Mouse (Mus musculus): ENCODE measurements around the gene Snapc4.

Snapc4 gene

DNA sequence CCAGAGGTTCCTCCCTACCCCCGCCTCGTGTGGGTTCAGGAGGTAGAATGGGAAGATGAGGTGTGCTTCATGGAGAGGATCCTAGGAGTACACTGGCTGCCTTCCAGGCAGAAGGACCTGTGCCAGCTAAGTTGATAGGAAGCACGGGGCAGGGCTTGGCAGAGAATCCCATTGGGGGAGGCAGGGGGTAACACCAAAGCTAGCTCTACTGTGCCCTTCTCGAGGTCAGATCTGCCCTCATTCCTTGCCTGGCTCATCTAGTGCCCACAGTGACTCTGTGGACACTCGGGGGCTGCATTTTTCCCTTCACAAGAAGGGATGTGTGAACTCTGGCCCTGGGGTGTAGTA, 41.3 kb downstream of the Snapc4 start:
- no peak for DNase-seq (ENCODE audit: low spot score)

- DNase-seq (ENCODE audit: low spot score): no peak
Measured at GRCm38 (mm10) chr2:26338302-26339203, 41.9 kb downstream of the Snapc4 start.

DNA sequence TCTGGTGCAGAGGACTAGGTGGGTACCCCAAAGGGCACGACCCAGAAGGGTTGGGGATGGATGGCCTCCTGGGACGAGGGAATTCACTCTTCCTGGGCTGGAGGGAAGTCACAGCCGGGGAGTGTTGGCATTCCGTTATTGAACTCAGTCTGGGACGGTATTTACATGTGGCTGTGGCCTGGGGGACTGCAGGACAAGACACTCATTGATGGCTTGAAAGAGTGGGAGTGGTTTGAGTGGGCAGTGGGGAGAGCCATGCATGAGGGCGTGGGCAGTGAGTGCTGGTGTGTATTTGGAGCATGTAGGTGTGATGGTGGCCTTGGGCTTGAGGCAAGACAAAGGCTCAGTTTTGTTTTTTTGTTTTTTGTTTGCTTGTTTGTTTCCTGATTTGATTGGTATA, 49.8 kb downstream of the Snapc4 start:
- no peak for DNase-seq (ENCODE audit: low spot score)

DNA sequence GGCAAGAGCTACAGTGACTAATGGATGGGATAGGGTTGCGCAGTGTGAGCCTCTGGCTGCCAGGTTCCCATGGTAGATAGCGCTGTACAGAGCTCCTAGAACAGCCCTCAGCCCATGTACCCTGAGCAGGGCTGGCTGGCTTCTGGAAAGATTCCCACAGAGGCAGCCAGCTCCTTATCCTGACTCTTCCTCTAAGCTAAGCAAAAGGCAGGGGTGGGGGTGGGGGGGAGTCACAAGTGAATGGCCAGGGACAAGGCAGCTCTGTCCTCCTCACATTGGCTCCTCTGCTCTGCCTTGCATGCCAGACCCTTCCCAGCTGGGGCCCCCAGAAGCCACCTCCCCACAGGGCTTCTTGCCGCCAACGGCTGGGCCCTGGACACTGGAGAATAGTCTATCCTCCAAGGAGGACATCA, 50.4 kb downstream of the Snapc4 start:
- DNase-seq (ENCODE audit: low spot score): no peak

DNA sequence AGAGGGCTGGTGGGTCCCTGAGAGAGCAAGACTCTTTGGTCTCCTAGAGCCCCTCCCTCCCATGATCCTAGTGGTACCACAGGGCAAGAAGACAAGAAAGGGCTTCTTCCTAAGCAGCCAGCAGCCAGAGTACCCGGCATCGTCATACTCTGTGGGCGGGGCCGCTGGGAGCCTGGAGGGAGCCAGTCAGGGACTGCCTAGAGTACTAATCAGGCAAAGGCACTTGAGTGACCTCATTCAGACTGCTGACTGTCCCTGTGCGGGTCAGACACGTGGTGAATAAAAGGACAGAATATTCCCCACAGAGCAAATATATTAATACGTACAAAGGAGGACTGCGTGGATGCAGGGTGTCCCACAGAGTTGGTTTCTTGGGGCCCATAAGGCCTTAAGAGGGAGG, 51.1 kb downstream of the Snapc4 start:
- no peak for DNase-seq (ENCODE audit: low spot score)

- DNase-seq (ENCODE audit: low spot score): no peak
Measured at GRCm38 (mm10) chr2:26327852-26328251, 52.6 kb downstream of the Snapc4 start.

- DNase-seq (ENCODE audit: low spot score): no peak
Measured at GRCm38 (mm10) chr2:26325386-26326181, 54.9 kb downstream of the Snapc4 start.

DNA sequence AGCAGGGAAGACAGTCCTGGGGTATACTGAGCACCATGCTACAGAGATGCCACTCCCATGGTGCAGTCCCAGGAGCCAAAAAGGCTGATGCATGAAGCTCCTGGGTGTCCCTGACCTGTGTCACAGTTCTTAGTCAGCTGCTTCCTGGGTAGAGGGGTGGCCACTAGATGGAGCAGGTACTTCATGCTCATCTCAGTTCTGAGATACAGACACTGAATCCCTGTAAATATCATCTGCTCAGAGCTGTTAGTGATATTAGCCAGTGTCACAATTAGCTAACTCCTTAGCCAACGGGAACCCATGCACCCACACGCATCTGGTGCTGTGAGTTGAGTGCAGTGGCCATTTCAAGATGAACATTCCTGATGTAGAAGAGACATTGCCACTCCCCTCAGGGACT, 55.5 kb downstream of the Snapc4 start:
- DNase-seq (ENCODE audit: low spot score): no peak

GRCm38 (mm10) chr2:26323589-26324325, 56.7 kb downstream of the Snapc4 start:
- no peak for DNase-seq (ENCODE audit: low spot score)

GRCm38 (mm10) chr2:26320245-26321185, 59.9 kb downstream of the Snapc4 start:
- DNase-seq (ENCODE audit: low spot score): no peak

DNA sequence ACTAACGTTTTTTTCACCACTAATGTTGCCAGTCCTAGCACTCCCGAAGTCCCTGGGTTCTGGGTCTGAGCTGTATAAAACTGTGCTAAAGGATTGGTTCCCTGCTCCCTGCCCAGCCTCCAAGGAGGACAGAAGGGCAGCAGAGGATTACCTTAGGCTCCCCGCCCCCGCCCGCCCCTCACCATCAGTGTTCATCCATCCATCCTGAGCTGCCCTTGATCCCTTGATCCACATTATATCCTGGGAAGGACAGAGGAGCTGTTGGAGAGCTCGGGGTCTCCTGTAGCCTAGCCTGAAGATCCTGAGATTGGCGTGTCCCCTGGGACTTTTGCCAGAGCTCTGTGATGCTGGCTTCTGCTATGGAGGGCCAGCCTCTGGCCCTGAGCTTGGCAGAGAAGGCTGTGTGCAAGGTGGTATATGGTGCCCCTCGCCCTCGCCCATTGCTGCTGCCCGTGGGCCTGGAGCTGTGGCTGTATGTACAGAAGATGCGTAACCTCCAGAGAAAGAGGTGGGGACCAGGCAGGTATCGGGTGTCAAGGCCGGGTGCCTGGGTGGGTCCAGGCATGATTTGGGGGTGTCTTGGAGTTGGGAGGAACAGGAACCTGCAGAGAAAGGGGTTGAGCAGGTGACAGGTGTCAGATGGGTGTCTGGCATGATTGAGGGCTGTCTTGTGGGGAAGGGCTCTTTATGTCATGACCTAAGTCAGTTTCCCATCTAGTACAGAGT, 60.8 kb downstream of the Snapc4 start:
- no peak for DNase-seq (ENCODE audit: low spot score)

GRCm38 (mm10) chr2:26319109-26319508, 61.3 kb downstream of the Snapc4 start:
- DNase-seq (ENCODE audit: low spot score): no peak

- no peak for DNase-seq (ENCODE audit: low spot score)
Measured at GRCm38 (mm10) chr2:26317991-26318672, 62.3 kb downstream of the Snapc4 start.

- DNase-seq (ENCODE audit: low spot score): no peak
Measured at GRCm38 (mm10) chr2:26317371-26317770, 63.1 kb downstream of the Snapc4 start.

- no peak for DNase-seq (ENCODE audit: low spot score)
Measured at GRCm38 (mm10) chr2:26316576-26317246, 63.7 kb downstream of the Snapc4 start.

DNA sequence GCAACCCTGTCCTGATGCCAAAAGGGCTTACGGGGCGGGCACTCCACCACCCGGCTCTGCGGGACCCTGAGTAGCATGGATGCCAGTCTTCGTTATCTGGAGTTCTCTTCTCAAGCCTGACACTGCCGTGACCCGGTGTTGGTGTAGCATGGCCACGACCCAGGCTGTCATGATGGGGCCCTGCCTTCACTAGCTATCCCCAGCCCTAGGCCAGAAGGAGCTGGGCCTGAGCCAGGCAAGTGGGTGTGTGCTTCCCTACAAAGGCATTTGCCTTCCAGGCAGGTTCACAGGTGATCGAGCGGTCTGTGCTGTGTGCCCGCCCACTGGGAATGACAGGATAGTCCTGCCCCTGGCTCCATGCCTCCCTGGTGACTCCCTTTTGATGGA, 64.5 kb downstream of the Snapc4 start:
- DNase-seq (ENCODE audit: low spot score): no peak

GRCm38 (mm10) chr2:26315072-26315924, 65.2 kb downstream of the Snapc4 start, which contains the start of gene Gpsm1:
TSS of gene Gpsm1 (plus strand) at chr2:26315515.
- DNase-seq (ENCODE audit: low spot score): no peak

DNA sequence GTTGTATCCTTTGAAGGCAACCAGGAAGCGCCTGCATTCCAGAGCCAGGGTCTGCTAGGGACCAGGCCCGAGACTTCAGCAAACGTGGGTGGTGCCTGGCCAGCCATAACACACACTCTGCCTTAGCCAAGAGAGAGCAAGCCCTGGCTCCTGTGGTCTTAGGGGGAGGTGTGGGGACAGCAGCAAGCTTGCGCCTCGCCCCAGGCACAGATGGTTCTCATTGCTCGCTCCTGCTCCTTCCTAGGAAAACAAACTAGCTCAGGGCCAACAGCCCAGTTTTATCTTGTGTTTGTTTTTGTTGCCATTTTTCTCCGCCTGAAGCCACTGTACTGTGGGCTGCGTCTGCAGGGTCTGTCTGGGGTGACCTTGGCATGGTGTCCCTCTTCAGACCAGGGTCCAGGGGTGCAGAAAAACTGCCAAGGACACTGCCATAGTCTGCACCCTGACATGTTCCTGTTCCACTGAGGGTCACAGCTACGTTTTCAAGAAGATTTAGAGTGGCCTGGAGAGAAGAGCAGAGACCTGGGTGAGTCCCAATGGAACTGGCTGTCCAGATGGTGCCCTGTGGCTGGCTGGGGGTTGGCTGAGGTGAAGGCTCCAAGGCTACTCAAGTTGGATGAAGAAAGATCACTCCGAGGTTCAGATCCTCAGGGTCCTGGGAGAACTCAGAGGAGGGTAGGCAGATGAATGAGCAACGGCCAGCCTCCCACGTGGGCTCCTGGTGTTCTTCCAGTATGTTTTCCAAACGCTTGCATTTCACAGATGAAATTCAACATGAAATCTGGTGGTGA, 66.0 kb downstream of the Snapc4 start:
- no peak for DNase-seq (ENCODE audit: low spot score)
